Mouse (Mus musculus) stomach, embryonic 16.5 days (tissue): ENCODE measurements around the gene Dync1i2. TPM values are rescaled to one million over a fixed set of nuclear protein-coding genes. Genes with fewer than 3 reads are reported as not detected.

Experiments used
- ATAC-seq: fragments of 200-750 bp; cut with Nextera tagmentation; 2 replicates; pipeline ENCODE4 v1.8.0; 2017; ENCODE audit warnings: moderate number of reproducible peaks, moderate TSS enrichment; ENCODE audit not compliant: insufficient read depth, low FRiP score
- H3K27ac ChIP-seq: fragments of 300-500 bp; sonication (generic); 2 replicates; pipeline ENCODE4 v1.5.1; 2014; ENCODE audit warnings: low read length
- H3K27me3 ChIP-seq: fragments of 300-500 bp; sonication (generic); 2 replicates; pipeline ENCODE4 v1.6.1; 2014; ENCODE audit warnings: low read length, control low read depth, mixed read lengths; ENCODE audit not compliant: control insufficient read depth, insufficient read depth
- H3K36me3 ChIP-seq: fragments of 300-500 bp; sonication (generic); 2 replicates; pipeline ENCODE4 v1.6.1; 2014; ENCODE audit warnings: low read length; ENCODE audit not compliant: control insufficient read depth, insufficient read depth
- H3K4me1 ChIP-seq: fragments of 300-500 bp; sonication (generic); 2 replicates; pipeline ENCODE4 v1.6.1; 2014; ENCODE audit warnings: low read length, control low read depth, mixed read lengths; ENCODE audit not compliant: control insufficient read depth, insufficient read depth
- H3K4me2 ChIP-seq: fragments of 300-500 bp; sonication (generic); 2 replicates; pipeline ENCODE4 v1.6.1; 2014; ENCODE audit warnings: low read depth, low read length, mixed read lengths
- H3K4me3 ChIP-seq: fragments of 300-500 bp; sonication (generic); replicated peaks from 2 replicates; pipeline ENCODE4 v1.5.1; 2014; ENCODE audit warnings: mild to moderate bottlenecking, low read length
- H3K9ac ChIP-seq: fragments of 300-500 bp; sonication (generic); 2 replicates; pipeline ENCODE4 v1.6.1; 2014; ENCODE audit warnings: low read length
- H3K9me3 ChIP-seq: fragments of 300-500 bp; sonication (generic); replicated peaks from 2 replicates; pipeline ENCODE4 v1.6.1; 2016; ENCODE audit warnings: low read length, control low read depth; ENCODE audit not compliant: control insufficient read depth
- WGBS: fragments of 180-500 bp; shearing (Covaris S2); extraction: QIAGEN DNeasy Blood & Tissue Kit; methylation state at CpG from one replicate; pipeline ENCODE4 v1.1.7; 2014; 5-methylcytosine and 5-hydroxymethylcytosine counted together
- polyA plus RNA-seq: library from polyadenylated mRNA; unstranded; fragments of >200 nt; fragmentation: Nextera tagmentation; extraction: Ambion mirVana; gene quantifications from 2 replicates; pipeline ENCODE4 v1.2.1, GENCODE M21; 2015

Gene Dync1i2
- polyA plus RNA-seq = 77.1 and 81.1 TPM in 2 replicates

GRCm38 (mm10) chr2:71211591-71212359, at the start of gene Dync1i2:
TSS of gene Dync1i2 (plus strand) at chr2:71211706.
- no peaks in the 10 kb centered on the region for H3K27me3 ChIP-seq
- H3K27ac ChIP-seq = peak within 1 kb of the TSS; percentile 87
- peak; percentile 99 for ATAC-seq
- peak within 1 kb of the TSS; percentile 83 for H3K9ac ChIP-seq
- H3K36me3 ChIP-seq = no peaks in the 10 kb centered on the region
- H3K4me3 ChIP-seq = peak within 1 kb of the TSS; percentile 68
- H3K4me2 ChIP-seq = peak within 1 kb of the TSS; percentile 68
- WGBS = under 1% methylated on average over 57 of the region's 57 CpGs
- peaks cover 7% of the 10 kb centered on the region; the same call in 1 of the 2 replicates for H3K4me1 ChIP-seq
- H3K9me3 ChIP-seq = no peaks in the 10 kb centered on the region

- 79% methylated on average over 25 of the region's 25 CpGs for WGBS
- Histone ChIP-seq H3K27ac (no peak overlapping the region), H3K4me3 (no peak overlapping the region), H3K4me2 (no peak overlapping the region), H3K4me1 (no peaks in the 10 kb centered on the region), H3K9me3 (no peaks in the 10 kb centered on the region), H3K27me3 (no peaks in the 10 kb centered on the region), H3K36me3 (no peaks in the 10 kb centered on the region), H3K9ac (no peak overlapping the region)
- no peak for ATAC-seq
Measured at GRCm38 (mm10) chr2:71162831-71163621, 48.5 kb upstream of the Dync1i2 start.

DNA sequence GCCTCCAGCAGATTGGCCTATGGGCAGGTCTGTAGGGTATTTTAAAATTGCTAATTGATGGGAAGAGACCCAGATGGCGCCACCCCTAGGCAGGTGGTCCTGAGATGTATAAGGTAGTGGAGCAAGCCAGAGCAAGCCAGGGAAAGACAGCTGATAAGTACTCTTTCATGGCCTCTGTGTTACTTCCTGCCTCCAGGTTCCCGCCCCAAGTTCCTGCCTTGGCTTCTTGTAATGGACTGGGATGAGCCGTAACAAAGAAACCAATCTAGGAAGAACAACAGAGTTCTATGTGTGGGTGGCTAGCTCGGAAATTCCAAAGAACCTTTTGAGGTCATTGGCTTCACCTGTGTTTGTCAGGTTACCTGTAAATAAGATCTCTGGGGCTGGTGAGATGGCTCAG, 44.3 kb upstream of the Dync1i2 start:
- peaks cover 4% of the 10 kb centered on the region; the same call in 1 of the 2 replicates for H3K4me1 ChIP-seq
- no peaks in the 10 kb centered on the region for H3K27me3 ChIP-seq
- H3K9me3 ChIP-seq = no peaks in the 10 kb centered on the region
- 83% methylated on average over 4 of the region's 4 CpGs for WGBS
- no peaks in the 10 kb centered on the region for H3K36me3 ChIP-seq
- H3K4me3 ChIP-seq = no peak overlapping the region
- ATAC-seq = no peak
- H3K4me2 ChIP-seq = no peak overlapping the region
- no peak overlapping the region for H3K9ac ChIP-seq
- no peak overlapping the region for H3K27ac ChIP-seq

GRCm38 (mm10) chr2:71168461-71169021, 43.0 kb upstream of the Dync1i2 start:
- H3K9me3 ChIP-seq = no peaks in the 10 kb centered on the region
- H3K36me3 ChIP-seq = no peaks in the 10 kb centered on the region
- H3K4me2 ChIP-seq = peak overlapping the region; percentile 2; the same call in 1 of the 2 replicates
- H3K27ac ChIP-seq = peak overlapping the region; percentile 6; the same call in 1 of the 2 replicates
- WGBS = 26% methylated on average over 10 of the region's 10 CpGs
- H3K27me3 ChIP-seq = no peaks in the 10 kb centered on the region
- H3K9ac ChIP-seq = no peak overlapping the region
- 0 out of 2 replicates have a peak, but pooled peaks have one; percentile 44 for ATAC-seq
- H3K4me1 ChIP-seq = peaks cover 4% of the 10 kb centered on the region; the same call in 1 of the 2 replicates
- H3K4me3 ChIP-seq = no peak overlapping the region

GRCm38 (mm10) chr2:71173031-71173430, 38.5 kb upstream of the Dync1i2 start:
- ATAC-seq = no peak
- Histone ChIP-seq H3K4me2 (no peak overlapping the region), H3K9ac (no peak overlapping the region), H3K36me3 (no peaks in the 10 kb centered on the region), H3K4me3 (no peak overlapping the region), H3K27ac (no peak overlapping the region), H3K9me3 (no peaks in the 10 kb centered on the region), H3K27me3 (no peaks in the 10 kb centered on the region), H3K4me1 (peaks cover 9% of the 10 kb centered on the region; the same call in 1 of the 2 replicates)
- WGBS = 69% methylated on average over 3 of the region's 3 CpGs

GRCm38 (mm10) chr2:71176329-71177249, 34.9 kb upstream of the Dync1i2 start:
- Histone ChIP-seq H3K27ac (no peak overlapping the region), H3K9ac (no peak overlapping the region), H3K36me3 (no peaks in the 10 kb centered on the region), H3K4me2 (no peak overlapping the region), H3K9me3 (no peaks in the 10 kb centered on the region), H3K4me1 (peaks cover 5% of the 10 kb centered on the region; the same call in 1 of the 2 replicates), H3K4me3 (no peak overlapping the region), H3K27me3 (no peaks in the 10 kb centered on the region)
- no peak for ATAC-seq
- WGBS = 49% methylated on average over 9 of the region's 9 CpGs

- Histone ChIP-seq H3K9me3 (no peaks in the 10 kb centered on the region), H3K4me3 (no peak overlapping the region), H3K27ac (no peak overlapping the region), H3K4me2 (no peak overlapping the region), H3K36me3 (no peaks in the 10 kb centered on the region), H3K27me3 (no peaks in the 10 kb centered on the region), H3K4me1 (peaks cover 5% of the 10 kb centered on the region; the same call in 1 of the 2 replicates), H3K9ac (no peak overlapping the region)
- 59% methylated on average over 1 of the region's 1 CpGs for WGBS
- ATAC-seq = no peak
Measured at GRCm38 (mm10) chr2:71177250-71177615, 34.3 kb upstream of the Dync1i2 start.

DNA sequence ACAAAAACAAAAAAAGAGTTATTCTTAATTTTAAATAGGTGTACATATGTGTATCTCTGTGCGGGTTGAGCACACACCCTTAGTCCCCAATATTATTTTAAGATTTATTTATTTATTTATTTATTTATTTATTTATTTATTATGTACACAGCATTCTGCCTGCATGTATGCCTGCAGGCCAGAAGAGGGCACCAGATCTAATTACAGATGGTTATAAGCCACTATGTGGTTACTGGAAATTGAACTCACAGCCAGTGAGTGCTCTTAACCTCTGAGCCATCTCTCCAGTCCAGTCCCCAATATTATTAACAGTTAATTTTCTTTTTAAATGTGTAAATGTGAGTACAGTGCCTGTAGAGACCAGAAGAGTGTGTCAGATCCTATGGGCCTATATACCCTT, 33.7 kb upstream of the Dync1i2 start:
- Histone ChIP-seq H3K4me3 (no peak overlapping the region), H3K4me1 (peaks cover 5% of the 10 kb centered on the region; the same call in 1 of the 2 replicates), H3K9ac (no peak overlapping the region), H3K27me3 (no peaks in the 10 kb centered on the region), H3K27ac (no peak overlapping the region), H3K36me3 (no peaks in the 10 kb centered on the region), H3K9me3 (no peaks in the 10 kb centered on the region), H3K4me2 (no peak overlapping the region)
- WGBS = 96% methylated on average over 1 of the region's 1 CpGs
- no peak for ATAC-seq
